Mouse (Mus musculus) B cell, adult 2 months (primary cell): ENCODE data around the gene Trmt11.
A peak's percentile ranks its signal among the peaks of the same experiment; 100 is the strongest.
"Not testable (repeated sequence)": the region's sequence is repeated elsewhere in the genome, so short reads cannot be mapped to it uniquely, and the experiment has no call there.

ENCODE experiments used
- DNase-seq, 2 experiments: peaks; one replicate each; pipeline ENCODE4 v3.0.0; 2022

Trmt11 gene

GRCm38 (mm10) chr10:30600542-30600966, at the start of gene Trmt11:
Trmt11 (minus strand) TSS chr10:30600749.
- peak; percentile 71 to 75 for DNase-seq

- DNase-seq: no peak
Measured at GRCm38 (mm10) chr10:30647681-30648080, 47.1 kb upstream of the Trmt11 start.

GRCm38 (mm10) chr10:30638216-30638615, 37.7 kb upstream of the Trmt11 start:
- no peak for DNase-seq

GRCm38 (mm10) chr10:30636474-30637154, 36.1 kb upstream of the Trmt11 start:
- not testable (repeated sequence) for DNase-seq

GRCm38 (mm10) chr10:30632718-30633117, 32.2 kb upstream of the Trmt11 start:
- DNase-seq: no peak

GRCm38 (mm10) chr10:30629977-30630376, 29.4 kb upstream of the Trmt11 start:
- no peak for DNase-seq

GRCm38 (mm10) chr10:30629513-30629912, 29.0 kb upstream of the Trmt11 start, which contains the start of gene Hint3:
Hint3 (minus strand) TSS chr10:30629632.
- no peak for DNase-seq

GRCm38 (mm10) chr10:30628444-30628843, 27.9 kb upstream of the Trmt11 start:
- DNase-seq: not testable (repeated sequence)

- peak in 1 of 2 experiments; percentile 15 for DNase-seq
Measured at GRCm38 (mm10) chr10:30627548-30627947, 27.0 kb upstream of the Trmt11 start.

GRCm38 (mm10) chr10:30624161-30625019, 23.8 kb upstream of the Trmt11 start:
- no peak for DNase-seq

- no peak for DNase-seq
Measured at GRCm38 (mm10) chr10:30622928-30623327, 22.4 kb upstream of the Trmt11 start.

GRCm38 (mm10) chr10:30618918-30619210, 18.3 kb upstream of the Trmt11 start:
- DNase-seq: no peak

GRCm38 (mm10) chr10:30618091-30618917, 17.8 kb upstream of the Trmt11 start:
- DNase-seq: peak; percentile 98

- DNase-seq: no peak
Measured at GRCm38 (mm10) chr10:30613039-30613438, 12.5 kb upstream of the Trmt11 start.

GRCm38 (mm10) chr10:30609614-30610013, 9.1 kb upstream of the Trmt11 start:
- DNase-seq: no peak

GRCm38 (mm10) chr10:30608109-30608508, 7.6 kb upstream of the Trmt11 start:
- DNase-seq: no peak

- peak; percentile 39 to 51 for DNase-seq
Measured at GRCm38 (mm10) chr10:30600094-30600534, 435 bp downstream of the Trmt11 start.

GRCm38 (mm10) chr10:30587037-30587436, 13.5 kb downstream of the Trmt11 start:
- DNase-seq: no peak

GRCm38 (mm10) chr10:30585691-30586090, 14.9 kb downstream of the Trmt11 start:
- DNase-seq: no peak

GRCm38 (mm10) chr10:30577670-30578280, 22.8 kb downstream of the Trmt11 start:
- DNase-seq: no peak

GRCm38 (mm10) chr10:30566364-30566763, 34.2 kb downstream of the Trmt11 start:
- DNase-seq: no peak

- no peak for DNase-seq
Measured at GRCm38 (mm10) chr10:30564651-30565050, 35.9 kb downstream of the Trmt11 start.
